Mouse (Mus musculus): ENCODE data around the gene Mpc2.
A peak's percentile ranks its signal among the peaks of the same experiment; 100 is the strongest.

The Mpc2 gene

DNA sequence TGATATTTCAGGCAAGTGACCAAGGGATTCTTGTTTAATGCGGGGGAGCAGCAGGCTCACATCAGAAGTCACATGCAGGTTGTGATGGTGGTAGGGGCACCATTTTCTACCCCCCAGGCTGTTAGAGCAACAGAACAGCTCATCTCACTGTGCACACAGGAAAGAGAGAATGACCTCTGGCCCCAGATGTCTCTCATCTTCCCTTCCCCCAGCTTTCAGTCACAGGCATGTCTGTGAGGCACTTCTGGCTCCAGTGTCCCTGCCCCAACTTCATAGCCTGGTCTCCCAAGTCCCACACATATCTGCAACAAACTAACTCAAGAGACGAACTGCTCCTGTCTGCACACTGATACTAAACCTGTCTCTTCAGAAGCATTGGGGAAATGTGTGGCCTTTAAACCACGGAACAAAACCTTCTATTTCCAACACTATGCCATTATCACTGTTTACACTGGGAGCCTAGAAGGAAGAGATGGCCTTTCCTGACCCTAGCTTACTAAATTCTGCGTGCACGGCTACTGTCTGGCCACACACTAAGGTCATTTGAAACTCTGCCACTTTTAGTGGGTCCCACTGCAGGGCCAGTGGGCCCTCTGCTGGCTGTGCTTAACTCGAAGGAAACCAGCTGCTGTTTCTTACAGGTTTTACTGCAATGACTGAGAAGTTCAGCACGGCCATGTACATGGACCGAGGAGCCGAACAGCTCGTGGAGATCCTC is 43.0 kb downstream of the Mpc2 start:
- DNase-seq (ENCODE audit: low spot score in 2 of 2): peak; percentile 13 to 22

DNA sequence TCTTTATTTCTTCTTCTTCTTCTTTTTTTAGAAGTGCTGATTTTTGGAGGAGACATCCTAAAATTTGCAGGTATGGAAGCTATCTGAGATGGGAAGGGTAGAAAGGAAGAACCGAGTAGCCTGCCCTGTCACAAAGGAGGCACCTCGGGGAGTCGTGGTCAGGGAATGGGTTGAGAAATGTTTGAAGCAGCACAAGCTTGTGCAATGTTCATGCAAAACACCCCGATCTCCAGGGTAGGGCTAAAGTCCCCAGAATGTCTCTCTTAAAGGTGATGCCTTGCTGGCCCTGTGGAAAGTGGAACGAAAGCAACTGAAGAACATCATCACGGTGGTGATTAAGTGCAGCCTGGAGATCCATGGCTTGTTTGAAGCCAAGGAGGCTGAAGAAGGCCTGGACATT is 45.9 kb downstream of the Mpc2 start:
- no peak for DNase-seq (ENCODE audit: low spot score in 2 of 2)

DNA sequence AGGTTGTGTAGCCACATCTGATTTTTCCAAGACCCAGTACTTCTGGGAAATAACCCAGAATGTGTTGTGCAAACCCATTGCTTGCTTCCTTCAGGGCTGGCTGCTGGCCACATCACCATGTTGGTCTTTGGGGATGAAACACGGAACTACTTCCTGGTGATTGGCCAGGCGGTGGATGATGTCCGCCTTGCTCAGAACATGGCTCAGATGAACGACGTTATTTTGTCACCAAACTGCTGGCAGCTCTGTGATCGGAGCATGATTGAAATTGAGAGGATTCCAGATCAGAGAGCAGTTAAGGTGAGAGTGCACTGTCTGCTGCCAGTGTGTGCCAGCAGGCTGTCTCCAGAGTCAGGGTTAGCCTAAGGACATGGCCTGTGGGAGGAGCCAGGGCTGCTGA is 49.7 kb downstream of the Mpc2 start:
- DNase-seq (ENCODE audit: low spot score in 2 of 2): no peak

DNA sequence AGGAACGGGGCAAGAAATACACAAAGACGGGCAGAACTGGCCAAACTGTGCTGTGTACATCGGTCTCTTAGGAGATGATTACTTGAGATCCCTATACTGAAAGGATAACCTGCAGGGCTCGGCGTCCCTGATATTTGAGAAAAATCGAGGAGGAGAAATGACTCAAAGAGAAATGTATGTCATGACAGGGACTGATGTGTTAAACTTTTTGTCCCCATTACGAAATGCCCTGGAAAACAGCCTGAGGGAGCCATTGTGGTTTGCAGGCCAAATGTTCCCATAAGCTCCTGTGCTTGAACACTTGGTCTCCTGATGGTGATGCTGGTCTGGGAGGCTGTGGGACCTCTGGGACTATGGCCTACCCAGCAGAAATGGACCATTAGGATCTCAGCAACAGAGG is 60.3 kb downstream of the Mpc2 start:
- DNase-seq (ENCODE audit: low spot score in 2 of 2): no peak
